Mouse (Mus musculus): ENCODE measurements around the gene Etv2. TPM values are rescaled to one million over a fixed set of nuclear protein-coding genes. Genes with fewer than 3 reads are reported as not detected.
A peak's percentile ranks its signal among the peaks of the same experiment; 100 is the strongest.

The Etv2 gene
- polyA plus RNA-seq, 1 experiment from 2014 or later: not detected

- Histone ChIP-seq H3K9me3 (ENCODE audit: low read depth, low read length) (no peaks in the 10 kb centered on the region), H3K36me3 (ENCODE audit: insufficient read depth) (no peaks in the 10 kb centered on the region), H3K27ac (ENCODE audit: low read depth) (no peak overlapping the region), H3K4me2 (no peak overlapping the region), H3K9ac (no peak overlapping the region), H3K4me1 (ENCODE audit: insufficient read depth) (0 out of 2 replicates have a peak, but pooled peaks cover 3% of the 10 kb centered on the region), H3K4me3 (ENCODE audit: low read depth, low read length) (no peak overlapping the region), H3K27me3 (ENCODE audit: insufficient read depth, low read length) (no peaks in the 10 kb centered on the region)
- ATAC-seq (ENCODE audit: insufficient read depth): no peak
- no peak for DNase-seq
- 69% methylated on average over 10 of the region's 10 CpGs for WGBS
- no peak for TF ChIP-seq CTCF (IDR thresholded peaks at IDR 0.05; ENCODE audit: low read depth)
Observed at GRCm38 (mm10) chr7:30593579-30594509, 41.8 kb downstream of the Etv2 start.

DNA sequence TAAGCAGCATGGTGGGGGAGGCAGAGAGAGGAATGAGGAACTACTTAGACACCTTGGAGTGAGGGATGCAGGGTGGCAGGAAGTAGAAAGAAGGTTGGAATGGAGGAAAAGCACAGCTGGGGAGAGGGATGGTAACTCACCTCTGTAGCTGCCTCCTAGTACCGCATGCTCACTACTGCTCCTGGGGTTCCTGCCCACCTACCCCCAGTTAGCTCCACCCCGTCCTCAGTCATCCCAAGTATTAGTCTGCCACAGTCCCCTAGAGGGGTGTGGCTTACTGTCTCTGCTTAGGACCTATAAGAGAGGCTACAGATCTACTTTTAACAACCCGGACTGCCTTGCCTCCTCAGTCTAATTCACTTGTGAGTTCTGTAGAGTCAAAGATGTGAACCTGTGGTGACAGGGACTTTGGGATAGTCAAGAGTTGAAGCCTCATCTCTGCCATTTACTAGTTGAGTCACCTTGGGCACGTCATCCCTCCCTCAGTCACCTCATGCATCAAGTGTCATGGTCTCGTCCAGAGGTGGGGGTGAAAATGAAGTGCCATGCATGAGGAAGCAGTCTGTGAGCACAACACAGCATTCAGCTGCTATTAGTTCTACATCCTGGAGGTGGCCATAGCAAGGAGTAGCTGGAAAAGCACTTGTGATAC is 42.8 kb downstream of the Etv2 start:
- no peaks in the 10 kb centered on the region for H3K36me3 ChIP-seq (ENCODE audit: insufficient read depth)
- no peak for DNase-seq
- H3K4me3 ChIP-seq (ENCODE audit: low read depth, low read length): no peak overlapping the region
- 0 out of 2 replicates have a peak, but pooled peaks cover 3% of the 10 kb centered on the region for H3K4me1 ChIP-seq (ENCODE audit: insufficient read depth)
- TF ChIP-seq CTCF (IDR thresholded peaks at IDR 0.05; ENCODE audit: low read depth): no peak
- no peaks in the 10 kb centered on the region for H3K27me3 ChIP-seq (ENCODE audit: insufficient read depth, low read length)
- 32% methylated on average over 5 of the region's 5 CpGs for WGBS
- no peak overlapping the region for H3K4me2 ChIP-seq
- no peak overlapping the region for H3K9ac ChIP-seq
- H3K9me3 ChIP-seq (ENCODE audit: low read depth, low read length): no peaks in the 10 kb centered on the region
- H3K27ac ChIP-seq (ENCODE audit: low read depth): no peak overlapping the region
- no peak for ATAC-seq (ENCODE audit: insufficient read depth)

DNA sequence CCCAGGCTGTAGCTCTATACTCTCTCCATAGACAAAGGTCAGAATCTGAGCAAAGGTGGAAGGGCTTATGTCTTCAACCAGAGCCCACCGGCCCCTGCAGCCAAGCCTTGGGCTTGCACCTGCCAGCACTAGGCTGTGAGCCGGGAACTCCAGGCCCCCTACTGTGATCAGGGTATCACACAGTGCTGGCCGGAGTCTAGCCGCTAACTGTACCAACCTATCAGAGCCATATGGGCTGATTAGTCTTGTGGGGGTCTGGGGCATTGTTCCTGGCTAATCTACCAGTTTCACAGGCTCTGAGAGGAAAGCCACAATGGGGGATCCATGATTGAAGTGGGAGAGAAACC is 44.1 kb downstream of the Etv2 start:
- H3K9ac ChIP-seq: no peak overlapping the region

GRCm38 (mm10) chr7:30590927-30591604 is 44.6 kb downstream of the Etv2 start:
- H3K9me3 ChIP-seq (ENCODE audit: low read depth, low read length): no peaks in the 10 kb centered on the region
- 80% methylated on average over 9 of the region's 9 CpGs for WGBS
- no peak overlapping the region for H3K4me2 ChIP-seq
- no peak overlapping the region for H3K27ac ChIP-seq (ENCODE audit: low read depth)
- TF ChIP-seq CTCF (IDR thresholded peaks at IDR 0.05; ENCODE audit: low read depth): no peak
- ATAC-seq (ENCODE audit: insufficient read depth) (no peak), DNase-seq (no peak)
- H3K36me3 ChIP-seq (ENCODE audit: insufficient read depth): peaks cover 7% of the 10 kb centered on the region
- no peaks in the 10 kb centered on the region for H3K27me3 ChIP-seq (ENCODE audit: insufficient read depth, low read length)
- no peak overlapping the region for H3K4me3 ChIP-seq (ENCODE audit: low read depth, low read length)
- H3K9ac ChIP-seq: no peak overlapping the region
- 0 out of 2 replicates have a peak, but pooled peaks cover 3% of the 10 kb centered on the region for H3K4me1 ChIP-seq (ENCODE audit: insufficient read depth)

More for the DNA sequence above, 44.1 kb downstream of the Etv2 start:
- Histone ChIP-seq H3K4me3 (ENCODE audit: low read depth, low read length) (no peak overlapping the region), H3K4me2 (no peak overlapping the region), H3K27me3 (ENCODE audit: insufficient read depth, low read length) (no peaks in the 10 kb centered on the region), H3K4me1 (ENCODE audit: insufficient read depth) (0 out of 2 replicates have a peak, but pooled peaks cover 3% of the 10 kb centered on the region), H3K9me3 (ENCODE audit: low read depth, low read length) (no peaks in the 10 kb centered on the region), H3K27ac (ENCODE audit: low read depth) (no peak overlapping the region), H3K36me3 (ENCODE audit: insufficient read depth) (peaks cover 2% of the 10 kb centered on the region)
- ATAC-seq (ENCODE audit: insufficient read depth): no peak
- 57% methylated on average over 4 of the region's 4 CpGs for WGBS
- no peak for DNase-seq
- no peak for TF ChIP-seq CTCF (IDR thresholded peaks at IDR 0.05; ENCODE audit: low read depth)

- Histone ChIP-seq H3K27me3 (ENCODE audit: insufficient read depth, low read length) (no peaks in the 10 kb centered on the region), H3K4me1 (ENCODE audit: insufficient read depth) (0 out of 2 replicates have a peak, but pooled peaks cover 3% of the 10 kb centered on the region), H3K4me3 (ENCODE audit: low read depth, low read length) (peak overlapping the region; percentile 94), H3K27ac (ENCODE audit: low read depth) (peak overlapping the region; percentile 93), H3K4me2 (peak overlapping the region; percentile 82), H3K9ac (peak overlapping the region; percentile 59), H3K36me3 (ENCODE audit: insufficient read depth) (peaks cover 21% of the 10 kb centered on the region), H3K9me3 (ENCODE audit: low read depth, low read length) (no peaks in the 10 kb centered on the region)
- WGBS: 25% methylated on average over 40 of the region's 40 CpGs
- DNase-seq (peak; percentile 96), ATAC-seq (ENCODE audit: insufficient read depth) (peak; percentile 67)
- TF ChIP-seq CTCF (IDR thresholded peaks at IDR 0.05; ENCODE audit: low read depth): peak; percentile 95
Observed at GRCm38 (mm10) chr7:30589435-30590301, 46.0 kb downstream of the Etv2 start.
